Mouse (Mus musculus) mouse embryonic stem cell (cell line): ENCODE measurements at regions not wholly inside any gene's neighbourhood (a gene's known extent, or its start where the extent isn't known, plus 50 kb on each side); places are given as distances from the start of the nearest gene placed in this dataset.

Experiments used
- in situ Hi-C, 2 experiments: fragments of 300-500 bp; cut with MboI; formaldehyde crosslinking; loops; 1 replicate in 1 of 2; 3 replicates in 1 of 2; pipeline ENCODE4 v1.14.3; 2019 to 2020; ENCODE audit warnings: low sequenced_read_pairs in 2 of 2, low pct_unique_long_range_greater_than_20kb in 1 of 2, mixed read lengths in 1 of 2; ENCODE audit not compliant: unreplicated experiment in 1 of 2

DNA sequence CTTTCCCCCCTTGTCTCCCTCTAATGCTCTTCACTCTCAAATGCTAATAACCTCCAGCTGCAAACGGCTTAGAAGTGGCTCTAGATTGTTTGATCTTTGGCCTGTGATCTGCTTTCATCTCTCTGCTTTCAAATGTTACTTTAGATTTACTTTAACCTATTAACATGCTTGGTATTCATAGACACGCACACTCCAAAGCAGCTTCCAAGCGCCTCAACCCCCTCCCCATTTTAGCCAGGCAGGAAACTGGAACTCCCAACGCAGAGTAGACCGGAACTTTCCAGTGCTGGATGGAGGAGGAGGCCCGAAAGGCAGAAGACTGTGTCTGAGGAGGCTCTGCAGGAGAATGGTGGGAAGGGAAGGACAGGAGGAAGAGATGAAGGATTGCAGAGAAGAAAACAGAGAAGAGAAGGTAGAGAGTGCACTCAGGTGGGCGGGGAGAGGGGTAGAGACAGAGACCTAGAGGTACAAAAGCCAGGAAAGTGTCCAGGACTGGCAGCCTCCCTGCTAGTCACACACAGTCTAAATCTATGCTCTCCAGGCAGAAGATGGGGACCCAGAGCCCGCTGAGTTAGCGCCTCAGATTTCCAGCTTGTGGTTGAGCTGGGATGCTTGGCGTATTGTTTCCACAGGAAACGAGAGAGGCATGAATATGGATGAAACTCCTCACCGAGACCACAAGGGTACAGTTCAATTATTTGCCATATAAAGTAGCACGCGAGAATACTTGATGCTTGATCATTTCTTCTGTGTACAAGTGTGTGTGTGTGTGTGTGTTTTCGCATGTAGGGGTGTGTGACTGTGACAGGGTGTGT, 167.6 kb upstream of the Gm4791 start:
- in situ Hi-C loops, result no loop called here

DNA sequence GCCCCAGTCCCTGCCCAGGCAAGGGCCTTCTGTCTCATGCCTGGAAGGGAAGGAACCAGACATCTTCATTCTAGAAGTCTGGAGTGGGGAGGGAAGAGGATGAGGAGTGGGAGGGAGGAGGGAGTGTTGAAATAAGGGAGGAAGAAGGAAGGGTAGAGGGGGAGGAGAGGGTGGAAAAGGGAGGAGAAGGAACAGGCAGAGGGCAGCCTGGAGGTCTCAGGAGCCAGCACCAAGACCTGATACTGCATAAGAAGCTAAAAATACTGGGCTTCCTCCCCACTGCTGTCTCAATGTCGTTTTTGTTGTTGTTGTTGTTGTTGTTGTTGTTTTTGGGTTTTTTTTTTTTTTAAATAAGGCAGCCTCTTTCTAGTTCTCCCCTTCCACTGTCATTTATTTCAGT, 168.2 kb upstream of the Gm4791 start:
- in situ Hi-C loops, result no loop called here

DNA sequence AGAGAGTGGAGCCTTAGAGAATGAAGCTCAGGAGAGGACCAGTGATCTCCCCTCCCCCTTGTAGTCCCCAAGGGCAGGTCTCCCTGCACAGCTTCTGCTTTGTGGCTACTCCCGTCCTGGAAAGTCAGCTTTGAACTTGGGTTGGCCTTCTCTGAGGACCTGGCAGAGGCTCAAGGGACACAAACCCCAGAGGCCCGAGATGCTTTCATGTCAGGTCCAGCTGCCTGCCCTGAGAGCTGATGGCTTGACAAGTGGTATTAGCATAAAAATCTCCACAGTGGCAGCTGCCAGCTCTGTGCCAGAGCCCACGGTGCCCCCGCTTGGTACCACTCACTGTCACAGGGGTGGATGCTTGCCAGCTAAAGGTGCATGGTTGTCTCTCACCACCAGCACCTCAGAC, 173.8 kb upstream of the Gm4791 start:
- in situ Hi-C loops, result no loop called here

DNA sequence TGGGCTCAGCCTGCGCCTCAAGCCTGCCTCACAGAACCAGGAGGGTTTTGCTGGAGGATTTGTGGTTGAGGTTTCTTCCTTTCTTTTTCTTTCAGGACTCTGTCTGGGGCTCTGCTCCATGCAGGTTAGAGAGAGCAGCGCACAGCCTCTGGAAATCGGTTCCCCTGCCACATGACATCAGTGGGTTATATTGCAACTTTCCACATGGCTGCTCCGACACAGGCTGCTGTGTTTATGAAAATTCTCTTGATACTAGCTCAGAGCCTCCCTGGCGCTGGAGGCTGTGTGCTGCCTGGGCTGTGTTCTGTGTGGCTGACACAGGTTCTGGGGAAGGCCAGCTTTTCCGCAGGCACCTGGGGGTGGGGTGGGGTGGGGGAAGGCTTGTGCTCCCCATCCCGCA, 178.7 kb upstream of the Gm4791 start:
- in situ Hi-C loops, result no loop called here

DNA sequence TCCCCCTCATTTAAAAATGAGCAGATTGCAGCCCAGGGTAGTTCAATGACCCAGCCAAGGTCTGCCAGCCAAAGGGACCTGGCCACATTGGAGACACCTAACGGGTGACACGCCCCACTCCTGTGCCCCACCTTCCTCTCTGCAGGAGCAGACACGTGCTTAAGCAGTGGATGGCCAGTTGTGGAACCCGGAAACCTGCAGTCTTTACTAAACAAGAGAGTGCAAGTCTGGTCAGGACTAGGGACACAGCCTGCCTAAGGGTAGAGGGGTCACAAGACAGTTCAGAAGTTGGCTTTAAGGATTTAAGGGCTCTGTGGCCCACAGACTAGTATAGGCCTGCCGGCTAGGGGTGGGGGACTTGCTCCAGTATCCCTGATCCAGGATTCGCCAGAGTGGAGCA, 179.2 kb upstream of the Gm4791 start:
- in situ Hi-C loops, result no loop called here

DNA sequence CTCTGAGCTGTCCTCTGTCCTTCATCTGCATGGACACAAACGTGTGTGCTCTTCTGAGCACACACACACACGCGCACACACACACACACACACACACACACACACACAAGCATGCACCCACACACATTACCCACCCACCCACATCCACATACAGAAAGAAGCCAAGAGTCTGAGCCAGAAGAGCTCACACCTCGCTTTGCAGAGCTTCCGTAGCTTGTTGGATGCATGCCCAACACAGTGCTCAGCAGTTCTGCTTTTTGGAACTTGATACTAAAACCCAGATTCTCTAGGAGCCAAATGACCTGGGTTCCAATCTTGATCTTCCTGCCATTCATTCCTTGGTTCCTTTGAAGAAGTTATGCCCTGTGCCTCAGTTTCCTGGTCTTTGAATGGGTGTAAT, 182.4 kb upstream of the Gm4791 start:
- in situ Hi-C loops, result no loop called here

DNA sequence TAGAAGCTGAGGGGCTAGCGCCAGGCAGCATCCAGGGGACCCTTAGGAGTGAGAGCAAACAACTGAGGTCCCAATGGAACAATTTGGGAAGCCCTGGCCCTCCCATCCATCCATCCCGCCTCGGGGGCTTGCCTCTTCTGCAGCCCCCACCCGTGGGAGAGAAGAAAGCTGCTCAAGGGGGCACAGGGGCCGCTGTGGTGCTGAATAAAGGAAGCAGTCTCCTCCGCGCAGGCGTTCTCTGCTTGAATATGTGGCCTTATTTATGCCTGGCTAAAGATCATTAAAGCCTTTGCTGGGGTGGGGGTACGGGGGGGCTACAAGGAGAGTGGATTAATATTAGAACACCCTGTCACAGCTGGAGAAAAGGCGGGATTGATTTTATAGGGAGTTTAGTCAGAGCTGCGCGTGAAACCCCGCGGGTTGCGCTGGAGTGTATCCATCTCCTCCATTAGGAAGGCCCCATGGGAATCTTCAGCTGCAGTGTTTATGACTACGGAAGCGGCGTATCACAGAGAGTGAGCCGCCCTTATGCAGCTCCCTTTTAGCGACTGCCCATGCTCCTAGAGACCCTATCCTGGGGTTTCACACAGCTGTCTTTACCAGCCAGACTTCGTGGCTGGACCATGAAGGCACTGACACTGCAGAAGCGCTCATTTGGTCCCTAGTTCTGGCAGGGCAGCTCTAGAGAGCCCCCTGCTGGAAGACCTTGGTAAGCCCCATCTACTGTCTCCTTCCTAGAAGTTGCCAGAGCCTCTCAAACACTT, 183.9 kb upstream of the Gm4791 start:
- in situ Hi-C loops, result no loop called here

DNA sequence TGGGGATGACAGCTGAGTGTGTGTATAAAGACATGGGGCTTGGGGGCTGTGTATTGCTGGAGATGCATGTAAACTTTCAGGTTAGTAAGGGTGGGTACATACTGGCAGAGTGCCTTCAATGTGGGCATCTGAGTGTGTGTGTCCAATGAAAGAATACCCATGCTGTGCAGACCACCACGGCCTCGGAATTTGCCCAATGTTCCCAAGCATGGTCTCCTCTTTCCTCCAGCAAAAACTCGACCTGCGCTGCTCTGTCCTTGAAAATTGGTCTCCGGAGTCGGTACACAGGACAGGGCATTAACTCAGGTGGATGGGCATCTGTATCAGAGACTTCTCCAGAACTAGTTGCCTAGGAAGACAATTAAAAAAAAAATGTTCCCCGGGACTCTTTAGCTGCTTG, 188.3 kb upstream of the Gm4791 start:
- in situ Hi-C loops, result no loop called here

DNA sequence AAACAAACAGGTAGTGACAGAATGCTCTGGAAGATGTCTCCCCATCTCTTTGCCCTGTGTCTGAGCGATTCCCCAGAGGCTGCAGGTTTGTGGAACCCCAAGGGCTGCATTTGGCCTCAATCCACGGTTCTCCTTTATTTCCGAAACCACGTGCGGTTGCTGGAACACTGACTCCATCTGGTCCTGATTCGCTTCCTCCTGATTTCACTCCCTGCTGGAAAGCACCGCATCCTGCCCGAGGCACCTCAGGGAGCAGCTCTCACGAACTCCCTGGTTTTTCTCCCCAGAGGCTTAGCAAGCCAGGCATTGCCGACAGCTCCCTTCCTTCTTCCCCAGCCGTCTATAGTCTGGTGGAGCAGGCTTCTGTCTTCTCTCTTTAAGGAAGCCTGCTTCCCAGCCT, 203.1 kb upstream of the Gm4791 start:
- in situ Hi-C loops, result no loop called here

DNA sequence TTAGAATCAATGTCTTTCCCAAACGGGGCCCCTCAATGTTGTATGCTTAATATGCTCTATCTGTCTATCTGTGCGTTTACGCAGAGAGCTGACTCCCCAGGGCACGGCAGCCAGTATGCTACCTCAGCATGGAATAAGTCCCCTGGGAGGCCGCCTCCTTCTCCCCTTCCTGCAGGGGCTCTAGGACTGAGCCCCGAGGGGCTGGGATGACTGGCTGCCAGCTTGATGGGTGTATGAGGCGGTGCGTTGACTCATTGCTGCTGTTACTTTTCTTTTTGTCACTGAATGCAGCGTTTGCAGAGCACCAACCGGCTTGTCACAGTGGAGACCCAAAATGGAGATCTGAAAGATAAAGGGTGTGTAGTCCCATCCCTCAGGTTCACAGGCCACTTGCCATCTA, 209.5 kb upstream of the Gm4791 start:
- in situ Hi-C loops, result no loop called here

DNA sequence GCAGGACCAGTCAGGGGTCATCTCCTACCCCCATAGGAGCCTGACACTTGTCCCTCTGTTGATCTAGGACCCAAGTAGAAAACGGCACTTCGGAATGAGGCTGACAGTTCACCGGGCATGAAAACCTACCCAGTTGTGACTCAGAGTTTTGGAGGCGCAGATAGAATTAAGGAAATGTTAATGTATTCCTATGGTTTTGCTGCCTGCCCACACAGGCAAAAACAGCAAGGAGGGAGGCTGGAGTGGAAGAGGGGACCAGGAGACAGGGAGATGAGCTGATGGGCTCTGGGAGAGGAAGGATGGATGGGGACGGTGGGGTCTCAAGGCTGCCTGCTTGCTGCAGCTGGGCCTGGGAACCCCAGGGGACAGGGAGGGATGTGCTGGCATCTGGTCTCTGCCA, 210.1 kb upstream of the Gm4791 start:
- in situ Hi-C loops, result no loop called here

DNA sequence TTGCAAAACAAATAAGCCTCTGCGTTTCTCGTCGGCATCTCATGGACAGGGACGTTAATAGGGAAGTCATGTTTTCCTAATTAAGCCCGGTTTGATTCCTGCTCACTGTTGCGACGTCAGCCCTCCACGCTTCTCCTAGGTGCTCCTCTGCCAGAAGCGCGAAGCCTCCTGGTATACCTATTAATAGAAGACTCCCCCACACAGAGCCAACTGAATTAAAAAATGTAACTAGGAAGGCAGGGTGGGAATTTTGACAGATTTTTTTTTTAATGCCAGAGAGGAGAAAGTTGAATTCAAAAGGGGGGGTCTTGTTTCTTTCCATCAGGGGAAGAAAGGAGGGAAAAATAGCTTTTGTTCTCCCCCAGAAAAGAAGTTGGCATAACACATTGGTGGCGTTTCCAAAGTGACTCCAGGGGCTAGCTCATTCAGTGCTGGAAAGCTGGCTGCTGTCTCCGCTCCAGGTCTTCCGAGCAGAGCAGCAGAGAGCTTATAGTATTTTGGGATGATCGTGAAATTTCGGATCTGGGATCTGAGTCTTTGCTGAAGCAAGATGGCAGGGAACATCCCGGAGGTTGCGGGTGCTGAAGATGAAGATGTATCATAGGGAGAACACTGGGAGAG, 214.1 kb upstream of the Gm4791 start:
- in situ Hi-C loops, result no loop called here

DNA sequence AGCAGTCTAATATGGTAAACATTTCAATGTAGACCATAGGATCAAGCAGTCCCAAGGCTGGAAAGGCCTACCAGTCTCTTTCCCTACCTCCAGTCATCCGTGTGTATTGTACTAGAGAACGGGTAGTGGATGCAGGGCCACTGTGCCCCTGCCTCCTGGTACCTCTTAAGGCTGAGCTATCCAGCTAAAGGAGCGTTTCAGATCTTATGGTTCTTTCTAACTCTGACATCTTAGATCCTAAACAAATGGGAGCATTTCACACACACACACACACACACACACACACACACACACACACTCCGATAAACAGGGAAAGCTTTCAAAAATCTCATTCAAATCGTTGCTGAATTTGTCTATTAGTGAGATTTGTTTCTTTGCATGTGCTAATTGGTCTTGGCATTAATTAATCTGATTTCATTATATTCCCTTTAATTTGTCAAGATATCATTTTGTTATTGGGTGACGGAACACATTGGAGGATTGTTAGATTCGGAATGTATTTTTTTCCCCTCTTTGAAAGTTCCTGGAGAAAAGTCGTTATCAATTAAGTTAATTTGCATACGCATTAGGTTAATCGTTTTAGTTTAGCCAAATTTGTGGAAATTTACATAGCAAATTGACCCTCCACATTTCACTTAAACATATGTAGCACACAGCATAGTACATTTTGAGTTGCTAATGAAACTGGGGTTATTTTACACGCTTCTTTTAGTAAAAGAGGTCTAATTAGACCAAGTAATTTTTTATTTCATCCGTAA, 214.8 kb upstream of the Gm4791 start:
- in situ Hi-C loops, result no loop called here

DNA sequence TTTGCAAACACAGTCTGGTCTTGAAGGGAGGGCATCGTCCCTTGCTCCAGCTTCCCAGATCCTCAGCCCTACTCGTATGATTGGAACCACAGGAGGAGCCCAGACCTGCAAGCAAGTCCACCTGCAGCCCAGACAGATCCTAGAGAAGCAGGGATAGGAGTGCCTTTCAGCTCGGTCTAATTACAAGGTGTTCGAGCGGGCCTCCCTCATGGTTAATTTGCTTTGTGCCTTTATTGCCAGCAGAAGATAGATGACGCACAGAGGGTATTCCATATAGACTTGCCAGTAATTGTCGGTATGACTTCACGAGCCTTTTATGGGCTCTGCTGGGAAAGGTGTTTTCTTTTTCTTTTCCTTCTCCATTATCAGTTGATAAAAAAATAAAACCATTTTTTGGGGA, 216.9 kb upstream of the Gm4791 start:
- in situ Hi-C loops, result no loop called here

DNA sequence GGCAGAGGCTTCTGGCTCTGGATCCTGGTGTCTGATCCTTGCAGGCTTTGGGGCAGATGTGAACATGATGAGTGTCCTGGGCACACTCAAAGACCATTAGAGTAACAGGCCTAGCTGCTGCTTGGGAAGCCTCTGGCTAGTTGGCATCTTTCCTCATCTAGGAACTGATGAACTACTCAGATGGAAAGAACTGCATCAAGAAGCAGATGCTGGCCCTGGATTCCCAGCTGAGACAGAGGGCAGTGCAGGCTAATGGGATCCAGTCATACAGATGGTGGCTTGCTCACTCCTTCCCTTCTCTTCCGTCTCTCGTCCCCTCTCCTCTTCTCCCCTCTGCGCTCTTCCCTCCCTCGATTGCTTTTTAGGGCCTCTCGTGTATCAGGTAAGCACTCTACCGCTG, 219.8 kb upstream of the Gm4791 start:
- in situ Hi-C loops, result no loop called here

DNA sequence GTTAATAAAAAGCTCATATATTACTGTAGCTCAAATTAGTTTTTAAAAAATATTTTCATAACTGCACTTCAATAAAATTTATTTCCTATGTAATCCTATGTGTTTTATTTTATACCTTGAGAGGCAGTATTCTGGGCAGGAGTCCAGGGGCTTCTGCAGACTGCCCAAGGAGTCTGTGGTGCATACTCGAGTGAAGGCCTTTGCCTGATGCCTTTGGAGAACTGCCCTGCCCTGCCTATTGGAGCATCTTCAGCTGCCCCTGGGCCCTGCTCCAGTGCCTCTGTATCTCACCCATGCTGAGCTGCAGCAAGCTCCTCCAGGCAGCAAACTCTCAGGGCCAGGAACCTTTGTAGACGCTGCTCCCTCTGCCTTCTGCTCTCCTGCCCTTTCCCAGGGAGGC, 223.7 kb upstream of the Gm4791 start:
- in situ Hi-C loops, result no loop called here

DNA sequence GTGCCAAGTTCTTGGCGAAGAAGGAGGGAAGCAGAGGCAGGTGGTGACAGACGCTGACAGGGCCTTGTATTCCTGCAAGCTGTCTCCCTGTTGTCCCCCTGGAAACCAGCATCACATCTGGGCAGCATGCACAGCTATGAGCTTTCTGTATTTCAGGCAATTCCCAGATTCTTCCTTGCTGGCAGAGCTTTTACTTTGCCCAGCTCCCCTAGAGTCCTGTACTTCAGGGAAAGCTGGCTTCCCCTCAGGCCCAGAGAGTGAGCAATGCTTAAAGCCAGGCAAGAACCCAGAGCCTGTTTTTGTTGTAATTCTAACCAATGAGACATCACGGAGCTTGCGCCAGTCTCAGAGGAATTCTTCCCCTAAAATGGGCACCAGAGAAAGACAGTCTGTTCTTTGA, 238.3 kb upstream of the Gm4791 start:
- in situ Hi-C loops, result no loop called here

DNA sequence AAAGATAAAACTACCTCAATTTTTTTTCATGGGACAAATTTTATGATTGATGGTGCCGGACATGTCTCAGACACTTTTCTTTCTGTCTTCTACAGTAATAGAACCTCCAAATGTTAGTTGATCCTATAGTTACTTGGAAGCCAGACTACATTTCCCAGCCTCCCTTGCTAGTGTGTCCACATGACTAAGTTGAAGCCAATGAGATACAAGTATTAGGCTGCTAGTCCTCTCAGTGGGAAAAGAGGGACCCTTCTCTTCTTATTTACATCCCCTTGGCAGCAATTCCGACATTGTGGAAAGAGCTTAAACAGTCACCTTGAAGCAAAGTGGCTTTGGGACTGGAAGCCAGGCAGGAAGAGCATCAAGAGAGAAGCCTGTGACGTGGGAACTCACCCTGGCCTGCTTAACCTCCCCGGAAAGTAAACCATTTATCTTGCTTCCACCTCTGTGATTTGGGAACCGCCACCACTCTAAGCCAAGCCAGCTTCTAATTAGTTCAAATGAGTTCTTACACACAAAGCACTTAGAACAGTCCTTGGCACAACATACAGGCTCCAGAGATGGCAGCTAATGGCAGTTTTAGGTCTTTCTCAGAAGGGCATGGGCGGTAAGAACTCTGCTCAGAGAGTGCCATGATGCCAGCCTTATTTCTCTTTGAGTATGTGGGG, 241.4 kb upstream of the Gm4791 start:
- in situ Hi-C loops, result no loop called here

DNA sequence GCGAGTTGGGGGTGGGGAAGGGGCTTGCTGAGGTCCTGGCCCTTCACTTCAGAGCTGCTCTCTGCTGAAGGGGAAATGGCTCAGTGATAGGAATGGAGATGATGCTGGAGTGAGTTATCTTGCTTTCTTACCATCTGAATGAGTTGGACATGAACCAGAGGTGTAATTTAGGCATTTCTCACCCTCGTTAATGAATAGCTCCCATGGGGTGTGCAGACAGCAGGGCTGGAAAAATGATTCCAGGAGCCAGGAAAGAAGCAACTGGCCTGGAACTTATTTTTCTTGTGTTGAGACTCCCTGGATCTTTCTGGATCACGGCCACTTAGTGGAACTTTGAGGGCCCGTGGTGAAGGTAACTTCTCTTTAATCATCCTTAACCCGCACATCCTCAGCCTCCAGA, 246.6 kb upstream of the Gm4791 start:
- in situ Hi-C loops, result no loop called here
